Mouse (Mus musculus) G1E (cell line): ENCODE measurements around the gene Thap8. TPM values are rescaled to one million over a fixed set of nuclear protein-coding genes. Genes with fewer than 3 reads are reported as not detected.

Experiments used
- ATAC-seq: 2 replicates; pipeline ENCODE4 v1.8.0; 2016; ENCODE audit warnings: mild to moderate bottlenecking; ENCODE audit not compliant: insufficient number of reproducible peaks, poor library complexity, low FRiP score, severe bottlenecking; ENCODE audit errors: extremely low read depth
- DNase-seq: peaks from one replicate; pipeline ENCODE4 v3.0.0; 2012; ENCODE audit warnings: low spot score
- H3K27me3 ChIP-seq: 2 replicates; pipeline ENCODE4 v1.6.1; 2012; ENCODE audit warnings: mild to moderate bottlenecking, low read length, inconsistent platforms; ENCODE audit not compliant: insufficient read depth
- H3K36me3 ChIP-seq: replicated peaks from 2 replicates; pipeline ENCODE3; 2012; ENCODE audit warnings: mild to moderate bottlenecking, inconsistent platforms
- H3K4me1 ChIP-seq: 2 replicates; pipeline ENCODE4 v1.6.1; 2012; ENCODE audit warnings: low read depth, low read length, inconsistent platforms, mixed read lengths; ENCODE audit not compliant: insufficient read depth
- H3K4me3 ChIP-seq: 2 replicates; pipeline ENCODE4 v1.5.1; 2012; ENCODE audit warnings: low read depth, mild to moderate bottlenecking, inconsistent platforms, low read length, moderate library complexity, mixed read lengths
- H3K9me3 ChIP-seq: replicated peaks from 2 replicates; pipeline ENCODE4 v1.6.1; 2012; ENCODE audit warnings: inconsistent platforms
- CTCF ChIP-seq: IDR thresholded peaks from 2 replicates; pipeline ENCODE4 v1.5.1; 2012; ENCODE audit warnings: low read depth, low read length, inconsistent platforms, mixed read lengths
- GATA1 ChIP-seq: IDR thresholded peaks from 2 replicates; pipeline ENCODE4 v1.6.1; 2012; ENCODE audit warnings: borderline replicate concordance, low read length, inconsistent platforms, mixed read lengths
- GATA2 ChIP-seq: IDR thresholded peaks from 2 replicates; pipeline ENCODE4 v1.6.1; 2012; ENCODE audit warnings: low read depth, low read length, inconsistent platforms, borderline replicate concordance
- POLR2AphosphoS5 ChIP-seq: IDR thresholded peaks from 2 replicates; pipeline ENCODE4 v1.6.1; 2012; ENCODE audit warnings: low read depth, low read length, inconsistent platforms; ENCODE audit not compliant: insufficient replicate concordance
- TAL1 ChIP-seq: conservative IDR thresholded peaks from 2 replicates; pipeline ENCODE4 v1.6.1; 2012; ENCODE audit warnings: low read depth, low read length, inconsistent platforms, mixed read lengths
- polyA plus RNA-seq: library from polyadenylated mRNA; stranded (reverse); fragments of >175 nt; gene quantifications from 2 replicates; pipeline ENCODE4 v1.2.3, GENCODE M21; 2012
- total RNA-seq, 2 experiments: library from RNA; stranded (forward) in 1 of 2; stranded (reverse) in 1 of 2; fragments of 200-1000 nt in 1 of 2; fragments of >200 nt in 1 of 2; fragmentation: Nextera tagmentation in 1 of 2; gene quantifications; 2 replicates each; pipeline ENCODE4 v1.2.3; 2014 to 2017

Thap8 gene
- total RNA-seq (2014; fragmentation: Nextera tagmentation) (1.4 and 2.2 TPM in 2 replicates), total RNA-seq (2017) (0.64 and 1.1 TPM in 2 replicates), polyA plus RNA-seq (0.10 TPM in 1 of 2 replicates, not detected in the other)

- peak within 1 kb of the TSS; percentile 92 for H3K4me3 ChIP-seq
- 0 out of 2 replicates have a peak, but pooled peaks cover 3% of the 10 kb centered on the region for H3K27me3 ChIP-seq
- H3K4me1 ChIP-seq = peaks cover 27% of the 10 kb centered on the region
- ATAC-seq (peak; percentile 89), DNase-seq (peak; percentile 99)
- peaks cover 24% of the 10 kb centered on the region for H3K36me3 ChIP-seq
- no peaks in the 10 kb centered on the region for H3K9me3 ChIP-seq
- TF ChIP-seq TAL1 = no peak
- no peak for TF ChIP-seq CTCF
- no peak for TF ChIP-seq POLR2AphosphoS5
- no peak for TF ChIP-seq GATA2
- TF ChIP-seq GATA1 = no peak
Observed at GRCm38 (mm10) chr7:30279951-30280669, at the start of gene Thap8, which contains the start of gene Wdr62. TSS of gene Thap8 (plus strand) at chr7:30280094. TSS of gene Wdr62 (minus strand) at chr7:30280419.

DNA sequence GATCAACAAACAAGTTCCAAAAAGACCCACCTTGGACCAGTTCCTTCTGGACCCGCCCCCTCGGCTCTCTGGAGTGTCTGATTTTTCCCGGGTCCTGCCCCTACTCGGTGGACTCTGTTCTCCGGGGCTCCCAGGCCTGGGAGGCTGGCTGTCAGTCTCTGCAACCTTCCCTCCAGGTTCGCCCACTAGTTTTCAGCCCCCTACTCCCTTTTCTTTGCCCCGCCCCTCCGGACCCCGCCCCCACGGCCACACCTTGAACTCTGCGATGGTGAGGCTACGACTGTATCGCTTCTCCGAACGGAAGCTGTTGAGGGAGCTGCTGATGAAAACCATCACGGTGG, 48.6 kb upstream of the Thap8 start:
- no peak for DNase-seq
- H3K9me3 ChIP-seq = no peaks in the 10 kb centered on the region
- ATAC-seq = no peak
- H3K4me3 ChIP-seq = peak overlapping the region; percentile 98
- H3K36me3 ChIP-seq = peaks cover 68% of the 10 kb centered on the region
- peaks cover 28% of the 10 kb centered on the region for H3K4me1 ChIP-seq
- TF ChIP-seq CTCF (no peak), GATA1 (no peak)
- no peaks in the 10 kb centered on the region for H3K27me3 ChIP-seq

GRCm38 (mm10) chr7:30231669-30232454, 48.0 kb upstream of the Thap8 start, which contains the start of the genes Polr2i and Tbcb:
TSS of gene Polr2i (plus strand) at chr7:30231948.
TSS of gene Tbcb (minus strand) at chr7:30232272.
- H3K4me1 ChIP-seq = peaks cover 28% of the 10 kb centered on the region
- TF ChIP-seq POLR2AphosphoS5 = no peak
- no peak for TF ChIP-seq GATA1
- TF ChIP-seq CTCF = no peak
- TF ChIP-seq GATA2 = no peak
- TF ChIP-seq TAL1 = no peak
- ATAC-seq (peak; percentile 98), DNase-seq (peak; percentile 99)
- no peaks in the 10 kb centered on the region for H3K27me3 ChIP-seq
- H3K36me3 ChIP-seq = peaks cover 62% of the 10 kb centered on the region
- no peaks in the 10 kb centered on the region for H3K9me3 ChIP-seq
- peak within 1 kb of the TSS; percentile 98 for H3K4me3 ChIP-seq

GRCm38 (mm10) chr7:30232631-30233148, 47.2 kb upstream of the Thap8 start:
- peak; percentile 45 for DNase-seq
- no peaks in the 10 kb centered on the region for H3K9me3 ChIP-seq
- no peak for TF ChIP-seq GATA1
- no peak for TF ChIP-seq CTCF
- no peak for TF ChIP-seq POLR2AphosphoS5
- TF ChIP-seq GATA2 = no peak
- TF ChIP-seq TAL1 = no peak
- peaks cover 54% of the 10 kb centered on the region for H3K36me3 ChIP-seq
- no peaks in the 10 kb centered on the region for H3K27me3 ChIP-seq
- no peak for ATAC-seq
- H3K4me1 ChIP-seq = peaks cover 28% of the 10 kb centered on the region
- H3K4me3 ChIP-seq = peak overlapping the region; percentile 98

DNA sequence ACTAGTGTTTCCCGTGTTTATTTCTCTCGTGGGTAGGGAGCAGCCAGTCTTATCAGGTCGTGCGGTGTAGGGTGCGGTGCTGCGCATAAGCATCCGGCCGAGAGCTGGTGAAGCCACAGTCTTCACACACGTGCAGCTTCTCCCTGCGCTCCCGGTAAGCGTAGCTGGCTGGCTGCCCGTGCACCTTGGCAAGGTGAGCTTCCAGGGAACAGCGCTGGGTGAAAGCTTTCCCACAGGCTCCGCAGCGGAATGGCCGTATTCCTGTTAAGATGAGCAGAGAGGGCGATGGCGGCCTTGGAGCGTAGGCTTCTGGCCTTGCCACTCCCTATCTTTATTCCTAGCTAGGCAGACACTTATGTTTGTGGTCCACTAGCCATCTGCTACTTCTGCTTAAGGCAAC, 46.5 kb upstream of the Thap8 start:
- no peak for DNase-seq
- ATAC-seq = no peak
- no peaks in the 10 kb centered on the region for H3K27me3 ChIP-seq
- TF ChIP-seq GATA1 (no peak), TAL1 (no peak), CTCF (no peak), GATA2 (no peak), POLR2AphosphoS5 (no peak)
- H3K4me3 ChIP-seq = peak overlapping the region; percentile 98; the same call in 1 of the 2 replicates
- H3K36me3 ChIP-seq = peaks cover 47% of the 10 kb centered on the region
- H3K4me1 ChIP-seq = peaks cover 34% of the 10 kb centered on the region
- no peaks in the 10 kb centered on the region for H3K9me3 ChIP-seq

DNA sequence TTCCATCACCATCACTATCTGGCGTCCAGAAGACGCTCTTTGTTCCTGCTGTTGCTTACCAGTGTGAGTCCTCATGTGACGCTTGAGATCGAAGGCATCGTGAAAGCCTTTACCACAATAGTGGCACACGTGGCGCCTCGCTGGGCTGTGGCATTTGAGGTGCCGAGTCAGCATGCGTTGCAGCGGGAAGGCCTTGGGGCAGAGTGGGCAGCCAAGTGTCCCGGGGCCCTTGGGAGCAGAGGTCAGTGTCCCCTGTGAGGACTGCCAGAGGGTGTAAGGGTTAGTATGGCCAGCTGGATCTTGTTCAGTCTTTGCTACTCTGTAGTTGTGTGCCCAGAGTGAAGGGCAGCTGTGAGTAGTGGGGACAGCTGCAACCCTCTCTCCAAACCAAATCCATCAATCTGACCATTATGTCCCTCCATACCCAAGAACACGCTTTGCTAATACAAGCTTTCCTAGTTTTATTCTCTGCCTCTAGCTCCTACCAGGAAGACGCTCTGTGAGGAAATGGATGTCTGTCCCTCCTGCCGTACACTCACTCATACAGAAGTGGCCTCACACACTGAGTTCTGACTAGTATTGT, 45.5 kb upstream of the Thap8 start:
- peaks cover 43% of the 10 kb centered on the region for H3K36me3 ChIP-seq
- TF ChIP-seq TAL1 (no peak), POLR2AphosphoS5 (no peak), CTCF (no peak), GATA2 (no peak), GATA1 (no peak)
- peaks cover 36% of the 10 kb centered on the region for H3K4me1 ChIP-seq
- no peak overlapping the region for H3K4me3 ChIP-seq
- ATAC-seq (no peak), DNase-seq (no peak)
- H3K9me3 ChIP-seq = no peaks in the 10 kb centered on the region
- no peaks in the 10 kb centered on the region for H3K27me3 ChIP-seq
